Comparison of ENCODE assay signal across 10 mouse cellular contexts in genomic region chr7:89462646-89463207, GRCm38 (mm10).
"Had no signal": no experiment of that assay in that cellular context is flagged by ENCODE, and none has a peak within 500 bp of the region (broad histone marks: within the 10 kb centered on the region; RNA-seq: fewer than 3 reads in every experiment).

No protein-coding gene starts in this region.

- H3K4me3 ChIP-seq: intestine, embryonic 15.5 days; liver, embryonic 13.5 days; midbrain, embryonic 13.5 days had no signal

- H3K4me1 ChIP-seq: intestine, embryonic 15.5 days; liver, embryonic 13.5 days; midbrain, embryonic 13.5 days had no signal

- H3K4me2 ChIP-seq: intestine, embryonic 15.5 days; liver, embryonic 13.5 days; midbrain, embryonic 13.5 days had no signal

- ATAC-seq: hindbrain, embryonic 16.5 days; intestine, embryonic 15.5 days; midbrain, embryonic 13.5 days had no signal

- H3K9me3 ChIP-seq: intestine, embryonic 15.5 days; liver, embryonic 13.5 days; midbrain, embryonic 13.5 days had no signal

- H3K27ac ChIP-seq: intestine, embryonic 15.5 days; liver, embryonic 13.5 days; macrophage; midbrain, embryonic 13.5 days had no signal

- H3K36me3 ChIP-seq: intestine, embryonic 15.5 days; liver, embryonic 13.5 days; midbrain, embryonic 13.5 days had no signal

- H3K27me3 ChIP-seq: intestine, embryonic 15.5 days; liver, embryonic 13.5 days; midbrain, embryonic 13.5 days had no signal

- DNase-seq: kidney, postnatal 4 days; left cerebral cortex, postnatal 4 days; liver, embryonic 13.5 days; thymus, adult 2 months; thymus, postnatal 14 days; thymus, postnatal 4 days had no signal

- H3K9ac ChIP-seq: intestine, embryonic 15.5 days; liver, embryonic 13.5 days; midbrain, embryonic 13.5 days had no signal
